Mouse (Mus musculus) gastrocnemius, postnatal 10 days (tissue): ENCODE measurements around the gene D1Ertd622e. TPM values are rescaled to one million over a fixed set of nuclear protein-coding genes. Genes with fewer than 3 reads are reported as not detected.

Experiments used
- DNase-seq: peaks from one replicate; pipeline ENCODE4 v3.0.0; 2021; ENCODE audit warnings: mixed read lengths
- total RNA-seq, 2 experiments: library from RNA; stranded (reverse); gene quantifications; 2 replicates each; pipeline ENCODE4 v1.2.3; 2021

Gene D1Ertd622e
- total RNA-seq, 2 experiments from 2014 or later = 32.3 to 38.3 TPM

- DNase-seq = no peak
These were observed 83.9 kb downstream of the D1Ertd622e start for GRCm38 (mm10) chr1:97578025-97578417.

- no peak for DNase-seq
These were observed 84.5 kb downstream of the D1Ertd622e start for GRCm38 (mm10) chr1:97577062-97578024.

GRCm38 (mm10) chr1:97576576-97576975 lies 85.3 kb downstream of the D1Ertd622e start:
- no peak for DNase-seq

GRCm38 (mm10) chr1:97570814-97571213 lies 91.1 kb downstream of the D1Ertd622e start:
- no peak for DNase-seq

- DNase-seq = no peak
These were observed 93.9 kb downstream of the D1Ertd622e start for GRCm38 (mm10) chr1:97567956-97568355.

GRCm38 (mm10) chr1:97564641-97565040 lies 97.2 kb downstream of the D1Ertd622e start:
- DNase-seq = no peak

GRCm38 (mm10) chr1:97562867-97563266 lies 99.0 kb downstream of the D1Ertd622e start:
- no peak for DNase-seq

Other genes starting within 250 kb of the D1Ertd622e start
- gene Gin1, start 108.1 kb upstream of the D1Ertd622e start, total RNA-seq = 1 to 10 TPM; 3.5 to 4.9 TPM
- gene Ppip5k2, start 108.3 kb upstream of the D1Ertd622e start, total RNA-seq = 1 to 10 TPM; 4.9 to 8.0 TPM